Mouse (Mus musculus) forebrain, embryonic 10.5 days (tissue): ENCODE data around the gene Wfdc15a. TPM values are rescaled to one million over a fixed set of nuclear protein-coding genes. Genes with fewer than 3 reads are reported as not detected.

Experiments
- DNase-seq: peaks from one replicate; pipeline ENCODE4 v3.0.0-alpha.2; 2017; ENCODE audit warnings: low spot score; ENCODE audit errors: extremely low spot score
- H3K27ac ChIP-seq: fragments of 300-500 bp; sonication (generic); 2 replicates; pipeline ENCODE4 v1.5.1; 2016; ENCODE audit warnings: mild to moderate bottlenecking
- H3K27me3 ChIP-seq: fragments of 300-500 bp; sonication (generic); 2 replicates; pipeline ENCODE4 v1.6.1; 2016; ENCODE audit warnings: mild to moderate bottlenecking; ENCODE audit not compliant: poor library complexity, severe bottlenecking
- H3K36me3 ChIP-seq: fragments of 300-500 bp; sonication (generic); replicated peaks from 2 replicates; pipeline ENCODE4 v1.6.1; 2016; ENCODE audit warnings: mild to moderate bottlenecking, moderate library complexity
- H3K4me1 ChIP-seq: fragments of 300-500 bp; sonication (generic); 2 replicates; pipeline ENCODE4 v1.6.1; 2016
- H3K4me3 ChIP-seq: fragments of 300-500 bp; sonication (generic); 2 replicates; pipeline ENCODE4 v1.5.1; 2016; ENCODE audit warnings: mild to moderate bottlenecking, moderate library complexity
- H3K9me3 ChIP-seq: fragments of 300-500 bp; sonication (generic); 2 replicates; pipeline ENCODE4 v1.6.1; 2016; ENCODE audit warnings: mild to moderate bottlenecking, moderate library complexity
- WGBS: fragments of 180-500 bp; shearing (Covaris S2); methylation state at CpG from one replicate; pipeline ENCODE4 v1.1.7; 2016; 5-methylcytosine and 5-hydroxymethylcytosine counted together
- polyA plus RNA-seq: library from polyadenylated mRNA; unstranded; fragments of >200 nt; fragmentation: Nextera tagmentation; extraction: Ambion mirVana; gene quantifications from 2 replicates; pipeline ENCODE4 v1.2.1, GENCODE M21; 2016

The Wfdc15a gene
- polyA plus RNA-seq, 1 experiment from 2014 or later, result not detected

- H3K27me3 ChIP-seq, result peaks cover 76% of the 10 kb centered on the region
- 83% methylated on average over 3 of the region's 3 CpGs for WGBS
- H3K27ac ChIP-seq, result no peak overlapping the region
Observed at GRCm38 (mm10) chr2:164173394-164173793, 26.5 kb downstream of the Wfdc15a start.

GRCm38 (mm10) chr2:164170902-164171301 lies 29.0 kb downstream of the Wfdc15a start, which contains the start of gene Kcns1:
TSS of gene Kcns1 (minus strand) at chr2:164171113.
- WGBS, result under 1% methylated on average over 29 of the region's 29 CpGs
- H3K4me1 ChIP-seq, result peaks cover 32% of the 10 kb centered on the region
- peaks cover 100% of the 10 kb centered on the region for H3K27me3 ChIP-seq
- H3K27ac ChIP-seq, result no peak within 1 kb of the TSS
- DNase-seq, result no peak
- H3K4me3 ChIP-seq, result peak within 1 kb of the TSS; percentile 48
- H3K9me3 ChIP-seq, result no peaks in the 10 kb centered on the region
- no peaks in the 10 kb centered on the region for H3K36me3 ChIP-seq

More at GRCm38 (mm10) chr2:164173394-164173793, 26.5 kb downstream of the Wfdc15a start:
- H3K36me3 ChIP-seq, result no peaks in the 10 kb centered on the region
- DNase-seq, result no peak
- no peaks in the 10 kb centered on the region for H3K9me3 ChIP-seq
- H3K4me3 ChIP-seq, result no peak overlapping the region
- peaks cover 24% of the 10 kb centered on the region for H3K4me1 ChIP-seq

- H3K4me1 ChIP-seq, result peaks cover 32% of the 10 kb centered on the region
- H3K27ac ChIP-seq, result no peak overlapping the region
Observed at GRCm38 (mm10) chr2:164170326-164170725, 29.6 kb downstream of the Wfdc15a start.

GRCm38 (mm10) chr2:164168571-164168946 lies 31.4 kb downstream of the Wfdc15a start:
- WGBS, result 13% methylated on average over 42 of the region's 42 CpGs
- no peak overlapping the region for H3K27ac ChIP-seq
- H3K4me3 ChIP-seq, result peak overlapping the region; percentile 43
- peaks cover 32% of the 10 kb centered on the region for H3K4me1 ChIP-seq
- H3K36me3 ChIP-seq, result no peaks in the 10 kb centered on the region
- no peak for DNase-seq
- no peaks in the 10 kb centered on the region for H3K9me3 ChIP-seq
- peaks cover 91% of the 10 kb centered on the region for H3K27me3 ChIP-seq

More at GRCm38 (mm10) chr2:164170326-164170725, 29.6 kb downstream of the Wfdc15a start:
- Histone ChIP-seq H3K27me3 (peaks cover 100% of the 10 kb centered on the region), H3K36me3 (no peaks in the 10 kb centered on the region), H3K4me3 (peak overlapping the region; percentile 48), H3K9me3 (no peaks in the 10 kb centered on the region)
- no peak for DNase-seq
- WGBS, result 3% methylated on average over 11 of the region's 11 CpGs

GRCm38 (mm10) chr2:164167752-164168570 lies 32.0 kb downstream of the Wfdc15a start:
- WGBS, result 13% methylated on average over 90 of the region's 90 CpGs
- Histone ChIP-seq H3K27me3 (peaks cover 85% of the 10 kb centered on the region), H3K27ac (no peak overlapping the region), H3K4me3 (peak overlapping the region; percentile 43), H3K4me1 (peaks cover 32% of the 10 kb centered on the region), H3K36me3 (no peaks in the 10 kb centered on the region), H3K9me3 (no peaks in the 10 kb centered on the region)
- no peak for DNase-seq

GRCm38 (mm10) chr2:164164941-164165340 lies 35.0 kb downstream of the Wfdc15a start:
- H3K9me3 ChIP-seq, result no peaks in the 10 kb centered on the region
- WGBS, result 95% methylated on average over 5 of the region's 5 CpGs
- H3K36me3 ChIP-seq, result no peaks in the 10 kb centered on the region
- H3K4me1 ChIP-seq, result peaks cover 12% of the 10 kb centered on the region
- H3K27me3 ChIP-seq, result peaks cover 55% of the 10 kb centered on the region
- DNase-seq, result no peak
- no peak overlapping the region for H3K4me3 ChIP-seq
- no peak overlapping the region for H3K27ac ChIP-seq

GRCm38 (mm10) chr2:164161515-164162055 lies 38.3 kb downstream of the Wfdc15a start:
- Histone ChIP-seq H3K9me3 (no peaks in the 10 kb centered on the region), H3K4me1 (no peaks in the 10 kb centered on the region), H3K4me3 (no peak overlapping the region), H3K36me3 (peaks cover 4% of the 10 kb centered on the region), H3K27ac (no peak overlapping the region), H3K27me3 (peaks cover 22% of the 10 kb centered on the region)
- WGBS, result 87% methylated on average over 11 of the region's 11 CpGs
- DNase-seq, result no peak

GRCm38 (mm10) chr2:164158838-164159237 lies 41.1 kb downstream of the Wfdc15a start:
- Histone ChIP-seq H3K36me3 (peaks cover 21% of the 10 kb centered on the region), H3K27ac (no peak overlapping the region), H3K4me1 (no peaks in the 10 kb centered on the region), H3K9me3 (no peaks in the 10 kb centered on the region), H3K27me3 (no peaks in the 10 kb centered on the region), H3K4me3 (no peak overlapping the region)
- WGBS, result 85% methylated on average over 2 of the region's 2 CpGs
- no peak for DNase-seq

- no peak overlapping the region for H3K27ac ChIP-seq
- H3K27me3 ChIP-seq, result no peaks in the 10 kb centered on the region
- DNase-seq, result no peak
- no peaks in the 10 kb centered on the region for H3K9me3 ChIP-seq
- peaks cover 47% of the 10 kb centered on the region for H3K36me3 ChIP-seq
- H3K4me3 ChIP-seq, result no peak overlapping the region
- WGBS, result 83% methylated on average over 7 of the region's 7 CpGs
- no peaks in the 10 kb centered on the region for H3K4me1 ChIP-seq
Observed at GRCm38 (mm10) chr2:164156158-164156557, 43.8 kb downstream of the Wfdc15a start.

GRCm38 (mm10) chr2:164154007-164154406 lies 45.9 kb downstream of the Wfdc15a start:
- peaks cover 51% of the 10 kb centered on the region for H3K36me3 ChIP-seq
- H3K27me3 ChIP-seq, result no peaks in the 10 kb centered on the region
- no peak overlapping the region for H3K27ac ChIP-seq
- no peak for DNase-seq
- H3K4me1 ChIP-seq, result peaks cover 11% of the 10 kb centered on the region; the same call in 1 of the 2 replicates
- no peak overlapping the region for H3K4me3 ChIP-seq
- no peaks in the 10 kb centered on the region for H3K9me3 ChIP-seq
- 95% methylated on average over 10 of the region's 10 CpGs for WGBS

- Histone ChIP-seq H3K27ac (no peak overlapping the region), H3K36me3 (peaks cover 55% of the 10 kb centered on the region), H3K4me3 (no peak overlapping the region), H3K27me3 (no peaks in the 10 kb centered on the region), H3K9me3 (no peaks in the 10 kb centered on the region), H3K4me1 (peaks cover 11% of the 10 kb centered on the region; the same call in 1 of the 2 replicates)
- WGBS, result 93% methylated on average over 11 of the region's 11 CpGs
- DNase-seq, result no peak
Observed at GRCm38 (mm10) chr2:164152341-164152740, 47.6 kb downstream of the Wfdc15a start.

GRCm38 (mm10) chr2:164150086-164150760 lies 49.7 kb downstream of the Wfdc15a start:
- Histone ChIP-seq H3K27ac (no peak overlapping the region), H3K36me3 (peaks cover 55% of the 10 kb centered on the region), H3K9me3 (no peaks in the 10 kb centered on the region), H3K4me1 (peaks cover 11% of the 10 kb centered on the region; the same call in 1 of the 2 replicates), H3K4me3 (no peak overlapping the region), H3K27me3 (no peaks in the 10 kb centered on the region)
- 56% methylated on average over 14 of the region's 14 CpGs for WGBS
- no peak for DNase-seq
